Mouse (Mus musculus) midbrain, embryonic 13.5 days (tissue): ENCODE results near the gene Krt17. TPM values are rescaled to one million over a fixed set of nuclear protein-coding genes. Genes with fewer than 3 reads are reported as not detected.
"Not testable (repeated sequence)": the region's sequence is repeated elsewhere in the genome, so short reads cannot be mapped to it uniquely, and the experiment has no call there.

Source experiments
- ATAC-seq: fragments of 200-750 bp; cut with Nextera tagmentation; 2 replicates; pipeline ENCODE4 v1.8.0; 2017; ENCODE audit warnings: mild to moderate bottlenecking, moderate TSS enrichment, moderate library complexity
- H3K27ac ChIP-seq: fragments of 300-500 bp; sonication (generic); 2 replicates; pipeline ENCODE4 v1.5.1; 2015; ENCODE audit warnings: inconsistent platforms, mild to moderate bottlenecking, moderate library complexity
- H3K27me3 ChIP-seq: fragments of 300-500 bp; sonication (generic); 2 replicates; pipeline ENCODE4 v1.6.1; 2015; ENCODE audit warnings: mild to moderate bottlenecking, inconsistent platforms
- H3K36me3 ChIP-seq: fragments of 300-500 bp; sonication (generic); 2 replicates; pipeline ENCODE4 v1.6.1; 2015; ENCODE audit warnings: mild to moderate bottlenecking, inconsistent platforms
- H3K4me1 ChIP-seq: fragments of 300-500 bp; sonication (generic); replicated peaks from 2 replicates; pipeline ENCODE4 v1.6.1; 2015; ENCODE audit warnings: inconsistent platforms
- H3K4me2 ChIP-seq: fragments of 300-500 bp; sonication (generic); replicated peaks from 2 replicates; pipeline ENCODE4 v1.6.1; 2015; ENCODE audit warnings: moderate library complexity, mild to moderate bottlenecking, inconsistent platforms
- H3K4me3 ChIP-seq: fragments of 300-500 bp; sonication (generic); replicated peaks from 2 replicates; pipeline ENCODE4 v1.5.1; 2015; ENCODE audit warnings: mild to moderate bottlenecking, inconsistent platforms
- H3K9ac ChIP-seq: fragments of 300-500 bp; sonication (generic); replicated peaks from 2 replicates; pipeline ENCODE4 v1.6.1; 2015; ENCODE audit warnings: mild to moderate bottlenecking, inconsistent platforms
- H3K9me3 ChIP-seq: fragments of 300-500 bp; sonication (generic); 2 replicates; pipeline ENCODE4 v1.6.1; 2016; ENCODE audit warnings: mild to moderate bottlenecking, inconsistent platforms
- WGBS: fragments of 180-500 bp; shearing (Covaris S2); methylation state at CpG from one replicate; pipeline ENCODE4 v1.1.7; 2015; 5-methylcytosine and 5-hydroxymethylcytosine counted together
- polyA plus RNA-seq: library from polyadenylated mRNA; unstranded; fragments of >200 nt; fragmentation: Nextera tagmentation; extraction: Ambion mirVana; gene quantifications from 2 replicates; pipeline ENCODE4 v1.2.1, GENCODE M21; 2015

Gene Krt17
- polyA plus RNA-seq, 1 experiment from 2014 or later = not detected

DNA sequence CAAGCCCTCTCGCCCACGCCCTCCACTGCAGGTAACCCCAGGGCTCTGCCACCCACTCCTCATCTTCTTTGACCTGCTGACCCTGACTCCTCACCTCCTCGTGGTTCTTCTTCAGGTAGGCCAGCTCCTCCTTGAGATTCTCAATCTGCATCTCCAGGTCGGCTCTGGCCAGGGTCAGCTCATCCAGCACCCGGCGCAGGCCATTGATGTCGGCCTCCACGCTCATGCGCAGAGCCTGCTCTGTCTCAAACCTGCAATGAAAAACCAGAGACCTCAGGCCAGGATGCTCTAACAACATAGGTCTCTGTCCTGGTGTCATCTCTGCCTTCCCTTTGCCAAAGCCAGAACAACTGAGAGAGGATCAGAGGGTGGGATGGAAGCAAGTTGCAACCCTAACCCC, 1.8 kb downstream of the Krt17 start:
- 94% methylated on average over 9 of the region's 9 CpGs for WGBS
- Histone ChIP-seq H3K9ac (no peak overlapping the region), H3K4me3 (no peak overlapping the region), H3K36me3 (no peaks in the 10 kb centered on the region), H3K27ac (no peak overlapping the region), H3K9me3 (no peaks in the 10 kb centered on the region), H3K4me1 (0 out of 2 replicates have a peak, but pooled peaks cover 3% of the 10 kb centered on the region), H3K27me3 (no peaks in the 10 kb centered on the region), H3K4me2 (no peak overlapping the region)
- ATAC-seq = no peak

DNA sequence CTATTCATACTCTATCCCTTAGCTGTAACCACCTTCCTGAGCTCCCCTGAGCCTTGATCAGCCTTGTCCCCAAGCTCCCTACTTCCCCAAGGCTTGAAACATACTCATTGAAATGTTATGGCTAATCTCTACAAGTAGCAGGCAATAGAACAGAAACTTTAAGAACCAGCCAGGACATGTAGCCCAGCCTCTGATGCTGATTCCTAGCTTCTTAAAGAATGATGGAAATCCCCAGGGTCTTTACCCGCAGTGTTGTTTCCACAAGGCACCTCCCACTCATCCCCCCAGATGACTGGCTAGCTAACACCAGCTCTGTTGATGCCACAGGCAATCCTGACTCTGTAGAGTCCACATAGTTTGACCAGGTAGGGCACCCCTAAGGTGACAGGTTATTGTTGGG, 2.9 kb downstream of the Krt17 start:
- H3K4me1 ChIP-seq = 0 out of 2 replicates have a peak, but pooled peaks cover 3% of the 10 kb centered on the region
- no peak overlapping the region for H3K4me2 ChIP-seq
- 93% methylated on average over 1 of the region's 1 CpGs for WGBS
- no peak overlapping the region for H3K27ac ChIP-seq
- no peak overlapping the region for H3K9ac ChIP-seq
- H3K4me3 ChIP-seq = no peak overlapping the region
- H3K9me3 ChIP-seq = no peaks in the 10 kb centered on the region
- ATAC-seq = no peak
- H3K36me3 ChIP-seq = no peaks in the 10 kb centered on the region
- no peaks in the 10 kb centered on the region for H3K27me3 ChIP-seq

DNA sequence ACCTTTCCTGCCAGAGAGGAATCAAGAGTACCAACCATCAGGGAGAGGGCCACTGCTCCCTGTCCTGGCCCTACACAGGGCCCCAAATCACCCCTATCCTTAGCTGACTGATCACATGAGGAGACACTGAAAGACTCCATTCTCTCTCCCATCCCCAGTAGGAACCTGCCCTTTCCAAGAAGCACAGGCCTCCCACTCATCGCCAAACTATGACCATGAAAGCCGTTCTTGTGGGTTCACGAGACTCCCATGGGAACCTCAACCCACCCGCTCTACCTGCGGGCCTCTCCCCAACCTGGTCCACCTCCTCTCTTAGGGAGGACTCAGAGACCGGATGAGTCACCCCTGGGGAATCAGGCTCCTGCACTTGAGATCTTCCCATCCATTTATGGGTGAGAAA, 5.3 kb downstream of the Krt17 start:
- Histone ChIP-seq H3K27me3 (no peaks in the 10 kb centered on the region), H3K27ac (no peak overlapping the region), H3K4me2 (no peak overlapping the region), H3K9ac (no peak overlapping the region), H3K9me3 (no peaks in the 10 kb centered on the region), H3K4me1 (0 out of 2 replicates have a peak, but pooled peaks cover 3% of the 10 kb centered on the region), H3K4me3 (no peak overlapping the region), H3K36me3 (no peaks in the 10 kb centered on the region)
- no peak for ATAC-seq
- WGBS = 97% methylated on average over 6 of the region's 6 CpGs

DNA sequence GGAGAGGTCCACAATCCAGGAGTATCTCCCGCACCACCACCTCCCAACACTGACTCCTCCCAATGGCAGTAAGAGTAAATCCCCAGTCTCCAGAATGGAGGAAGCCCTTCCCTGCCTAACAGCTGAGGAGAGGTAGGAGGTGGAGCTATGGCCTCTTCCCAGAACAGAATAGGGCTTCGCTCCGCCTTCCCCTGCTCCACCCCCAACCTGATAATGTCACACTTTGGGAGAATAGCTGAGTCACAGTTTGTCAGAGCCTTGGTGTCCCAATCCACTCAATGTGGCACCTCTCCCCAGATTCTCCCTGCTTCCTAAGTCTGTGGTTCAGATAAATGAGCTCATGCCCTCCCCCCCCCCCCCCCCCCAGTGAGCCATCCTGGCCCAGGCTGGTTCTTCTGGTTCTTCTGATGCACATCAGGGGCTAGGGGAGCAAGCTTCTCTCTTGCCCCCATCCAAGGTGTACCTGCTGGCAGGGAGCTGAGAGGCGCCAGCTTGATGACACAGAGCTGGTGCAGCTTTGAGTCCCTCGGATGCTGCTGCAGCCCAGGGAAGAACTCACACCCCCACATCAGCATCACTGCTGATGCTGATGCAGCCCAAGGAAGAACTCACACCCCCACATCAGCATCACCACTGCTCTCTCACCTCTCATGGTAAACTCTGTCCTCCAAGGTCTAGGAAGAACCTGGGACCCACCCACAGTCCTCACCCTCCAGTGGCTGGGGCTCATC, 6.3 kb downstream of the Krt17 start:
- ATAC-seq = no peak
- H3K4me1 ChIP-seq = 0 out of 2 replicates have a peak, but pooled peaks cover 3% of the 10 kb centered on the region
- WGBS = 72% methylated on average over 5 of the region's 5 CpGs
- H3K27me3 ChIP-seq = no peaks in the 10 kb centered on the region
- H3K9ac ChIP-seq = no peak overlapping the region
- H3K4me3 ChIP-seq = no peak overlapping the region
- H3K27ac ChIP-seq = no peak overlapping the region
- H3K36me3 ChIP-seq = no peaks in the 10 kb centered on the region
- H3K9me3 ChIP-seq = no peaks in the 10 kb centered on the region
- H3K4me2 ChIP-seq = no peak overlapping the region

DNA sequence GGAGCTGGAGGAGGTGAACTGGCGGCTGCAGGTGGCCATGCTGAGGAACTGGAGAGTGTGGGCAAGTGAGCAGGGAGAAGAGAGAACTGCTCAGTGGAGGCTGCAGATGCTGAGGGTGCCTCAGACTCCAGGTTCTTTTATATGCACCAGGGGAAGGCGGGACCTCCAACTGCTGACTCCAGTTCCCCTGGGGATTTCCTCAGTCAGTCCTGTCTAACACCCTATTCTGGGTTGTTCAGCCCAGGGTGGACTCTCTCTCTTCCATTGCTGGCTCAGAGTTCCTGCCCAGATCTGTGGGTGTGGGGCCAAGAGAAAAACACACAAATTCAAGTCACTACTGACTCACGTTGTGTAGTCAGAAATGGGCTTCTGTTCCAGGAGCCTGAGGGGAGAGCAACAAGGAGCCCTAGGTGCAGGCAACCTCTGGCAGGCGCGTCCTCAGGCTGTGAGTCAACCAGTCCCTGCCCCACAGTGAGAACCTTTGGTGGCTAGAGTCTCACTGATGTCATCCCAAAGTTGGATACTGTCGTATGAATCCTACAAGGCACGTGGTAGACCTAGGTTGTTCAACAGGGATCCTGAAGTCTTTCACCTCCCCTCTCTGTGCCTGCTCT, 11.9 kb downstream of the Krt17 start, which contains the start of gene Krt16:
Krt16 (minus strand) TSS at position 51 of the 614 bp plus-strand sequence.
- Histone ChIP-seq H3K27ac (no peak within 1 kb of the TSS), H3K4me1 (no peaks in the 10 kb centered on the region), H3K9me3 (no peaks in the 10 kb centered on the region), H3K36me3 (no peaks in the 10 kb centered on the region), H3K9ac (no peak within 1 kb of the TSS), H3K4me2 (no peak within 1 kb of the TSS), H3K27me3 (no peaks in the 10 kb centered on the region), H3K4me3 (no peak within 1 kb of the TSS)
- 88% methylated on average over 7 of the region's 7 CpGs for WGBS
- no peak for ATAC-seq

DNA sequence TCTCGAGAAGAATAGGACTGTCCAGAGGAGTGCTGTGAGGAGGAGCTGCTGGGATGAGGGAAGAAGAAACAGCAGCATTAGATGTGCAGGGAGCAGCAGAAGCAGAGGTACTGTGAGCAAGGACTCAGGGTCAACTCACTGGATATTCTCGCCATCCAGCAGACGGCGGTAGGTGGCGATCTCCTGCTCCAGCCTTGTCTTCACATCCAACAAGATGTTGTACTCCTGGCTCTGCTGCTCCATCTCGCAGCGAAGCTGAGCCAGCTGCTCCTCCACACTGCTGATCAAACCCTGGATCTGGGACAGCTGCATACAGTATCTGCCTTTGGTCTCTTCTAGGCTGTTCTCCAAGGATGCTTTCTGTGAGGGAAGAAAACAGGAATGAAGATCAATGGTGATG, 14.4 kb downstream of the Krt17 start:
- not testable (repeated sequence) for H3K4me2 ChIP-seq, H3K9ac ChIP-seq, H3K36me3 ChIP-seq, ATAC-seq, H3K27ac ChIP-seq, H3K4me1 ChIP-seq, H3K4me3 ChIP-seq, H3K27me3 ChIP-seq, H3K9me3 ChIP-seq
- 73% methylated on average over 7 of the region's 7 CpGs for WGBS

DNA sequence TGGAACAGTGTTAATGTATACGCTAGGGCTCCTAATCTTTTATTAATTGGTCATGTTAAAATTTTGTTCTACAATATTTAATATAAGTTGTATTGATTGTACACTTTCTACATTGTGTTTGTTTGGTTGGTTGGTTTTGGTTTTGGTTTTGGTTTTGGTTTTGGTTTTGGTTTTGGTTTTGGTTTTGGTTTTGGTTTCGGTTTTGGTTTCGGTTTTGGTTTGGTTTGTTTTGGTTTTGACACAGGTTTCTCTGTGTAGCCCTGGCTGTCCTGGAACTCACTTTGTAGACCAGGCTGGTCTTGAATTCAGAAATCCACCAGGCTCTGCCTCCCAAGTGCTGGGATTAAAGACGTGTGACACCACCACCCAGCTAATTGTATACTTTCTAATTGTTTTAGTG, 20.6 kb downstream of the Krt17 start:
- 90% methylated on average over 4 of the region's 4 CpGs for WGBS
- H3K4me3 ChIP-seq, H3K9ac ChIP-seq, H3K4me2 ChIP-seq, H3K4me1 ChIP-seq, H3K27me3 ChIP-seq, ATAC-seq, H3K36me3 ChIP-seq, H3K9me3 ChIP-seq, H3K27ac ChIP-seq: not testable (repeated sequence)

DNA sequence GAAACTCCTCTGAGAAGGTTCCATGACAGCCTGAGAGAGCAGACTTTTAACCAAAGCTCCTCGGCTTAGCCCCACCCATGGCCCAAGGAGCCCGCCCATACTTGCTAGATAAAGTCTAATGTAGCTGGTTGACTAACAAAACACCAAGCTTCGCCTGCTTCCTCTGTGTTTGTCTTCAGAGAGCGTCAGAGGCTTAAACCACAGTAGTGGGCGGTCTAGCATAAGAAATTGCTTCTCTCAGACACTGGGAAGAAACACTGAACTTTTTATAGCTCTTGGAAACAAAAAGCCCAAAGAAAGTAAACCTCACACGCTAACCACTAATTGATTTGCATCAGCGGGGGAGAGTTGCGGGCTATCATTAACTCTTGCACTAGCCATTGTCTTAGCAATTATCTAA, 39.1 kb downstream of the Krt17 start:
- Histone ChIP-seq H3K4me1 (no peaks in the 10 kb centered on the region), H3K9ac (no peak overlapping the region), H3K4me3 (no peak overlapping the region), H3K36me3 (no peaks in the 10 kb centered on the region), H3K27me3 (no peaks in the 10 kb centered on the region), H3K4me2 (no peak overlapping the region), H3K9me3 (peaks cover 9% of the 10 kb centered on the region; the same call in 1 of the 2 replicates), H3K27ac (no peak overlapping the region)
- no peak for ATAC-seq
- WGBS = 73% methylated on average over 8 of the region's 8 CpGs

DNA sequence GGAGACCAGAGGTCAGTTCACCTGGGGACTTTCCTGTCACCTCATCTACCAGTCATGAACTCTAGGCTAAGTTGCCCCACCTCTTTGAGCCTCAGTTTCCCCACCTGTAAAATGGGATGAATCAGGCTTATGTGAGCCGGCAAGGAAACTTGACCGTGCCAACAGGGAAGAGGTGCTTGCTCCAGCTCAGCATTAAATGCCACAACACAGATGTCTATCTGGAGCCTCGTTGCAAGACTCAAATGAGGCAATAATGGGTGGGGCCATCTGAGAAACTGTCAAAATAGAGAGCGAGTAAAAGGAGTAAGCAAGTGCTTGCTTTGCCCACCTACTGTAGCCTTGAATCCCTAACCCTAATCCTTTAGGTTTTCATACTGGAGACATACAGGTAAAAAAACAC, 41.5 kb downstream of the Krt17 start:
- no peaks in the 10 kb centered on the region for H3K27me3 ChIP-seq
- no peaks in the 10 kb centered on the region for H3K4me1 ChIP-seq
- H3K36me3 ChIP-seq = no peaks in the 10 kb centered on the region
- ATAC-seq = no peak
- H3K4me2 ChIP-seq = no peak overlapping the region
- no peaks in the 10 kb centered on the region for H3K9me3 ChIP-seq
- no peak overlapping the region for H3K4me3 ChIP-seq
- H3K9ac ChIP-seq = no peak overlapping the region
- H3K27ac ChIP-seq = no peak overlapping the region
- WGBS = 86% methylated on average over 4 of the region's 4 CpGs

DNA sequence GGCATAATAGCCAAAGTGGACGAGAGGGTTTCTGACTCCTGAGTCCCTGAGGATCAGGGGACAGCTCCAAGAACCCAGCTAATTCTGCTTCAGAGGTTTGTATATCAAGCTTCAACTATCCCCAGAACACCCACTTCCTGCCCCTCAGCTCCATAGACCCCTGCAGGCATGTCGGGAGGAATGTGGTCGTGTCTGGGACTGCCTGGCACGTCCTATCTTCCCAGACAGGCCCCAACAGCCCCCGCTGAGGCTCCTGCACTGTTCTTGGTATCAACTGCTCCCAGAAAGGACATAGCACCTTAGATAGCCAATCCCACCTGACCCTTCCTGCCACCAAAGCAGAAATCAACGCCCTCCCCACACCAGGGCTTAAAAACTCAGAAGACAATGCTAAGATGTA, 52.3 kb downstream of the Krt17 start:
- H3K36me3 ChIP-seq = no peaks in the 10 kb centered on the region
- WGBS = 66% methylated on average over 6 of the region's 6 CpGs
- no peak overlapping the region for H3K27ac ChIP-seq
- no peak for ATAC-seq
- H3K4me1 ChIP-seq = no peaks in the 10 kb centered on the region
- H3K9me3 ChIP-seq = no peaks in the 10 kb centered on the region
- no peak overlapping the region for H3K9ac ChIP-seq
- no peak overlapping the region for H3K4me2 ChIP-seq
- no peak overlapping the region for H3K4me3 ChIP-seq
- no peaks in the 10 kb centered on the region for H3K27me3 ChIP-seq

DNA sequence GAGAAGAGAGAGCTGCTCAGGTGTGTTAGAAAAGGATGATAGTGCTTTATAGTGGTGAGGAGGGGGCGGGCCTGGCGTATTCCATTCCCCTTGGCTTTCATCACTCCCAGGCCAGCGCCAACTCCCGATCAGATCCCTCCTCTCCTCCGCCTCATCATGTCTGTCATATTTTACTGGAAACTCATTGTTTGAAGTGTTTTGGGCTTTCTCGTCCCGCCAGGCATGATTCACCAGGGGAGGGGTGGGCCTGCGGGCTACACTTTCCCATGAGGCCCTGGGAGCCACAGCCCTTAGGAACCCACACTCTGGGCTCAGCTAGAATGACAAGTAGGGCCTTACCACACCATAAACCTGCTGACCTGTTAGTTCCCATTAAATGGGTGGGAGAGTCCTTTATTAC, 53.3 kb downstream of the Krt17 start, which contains the start of gene Krt14:
Krt14 (minus strand) TSS at position 51 of the 400 bp plus-strand sequence.
- H3K27me3 ChIP-seq = no peaks in the 10 kb centered on the region
- H3K9me3 ChIP-seq = no peaks in the 10 kb centered on the region
- H3K4me1 ChIP-seq = no peaks in the 10 kb centered on the region
- H3K36me3 ChIP-seq = no peaks in the 10 kb centered on the region
- H3K9ac ChIP-seq = no peak within 1 kb of the TSS
- no peak for ATAC-seq
- no peak within 1 kb of the TSS for H3K4me2 ChIP-seq
- no peak within 1 kb of the TSS for H3K27ac ChIP-seq
- no peak within 1 kb of the TSS for H3K4me3 ChIP-seq
- 92% methylated on average over 8 of the region's 8 CpGs for WGBS
